ENCODE assay signal across 8 mouse cellular contexts in genomic region chr17:73950062-73950735, GRCm38 (mm10). TPM values are rescaled to one million over a fixed set of nuclear protein-coding genes. Genes with fewer than 3 reads are reported as not detected.
DNase-seq lines count a peak whose midpoint lies in the region; ATAC-seq and TF ChIP-seq lines count a peak whose summit lies in the region.

Xdh (minus strand) TSS chr17:73950196.

- H3K36me3 ChIP-seq in midbrain, embryonic 14.5 days (ENCODE audit: control insufficient read depth, insufficient read depth, low read length) = no peaks in the 10 kb centered on the region

- H3K4me2 ChIP-seq in midbrain, embryonic 14.5 days (ENCODE audit: low read length) = no peak within 1 kb of the TSS

- no peaks in the 10 kb centered on the region for H3K4me1 ChIP-seq in midbrain, embryonic 14.5 days (ENCODE audit: control insufficient read depth, insufficient read depth, low read length)

- CTCF ChIA-PET in Patski (lab: Charles Lee) = no interaction called here

- 88% methylated on average over 13 of the region's 13 CpGs for WGBS in midbrain, embryonic 14.5 days

- H3K4me3 ChIP-seq in midbrain, embryonic 14.5 days (replicated peaks; ENCODE audit: low read depth, low read length) = no peak within 1 kb of the TSS

- peak; percentile 69 for ATAC-seq in Patski
- peak; percentile 54 for ATAC-seq in granulocyte monocyte progenitor cell, adult 5-6 weeks (replicated peaks; ENCODE audit: poor library complexity, severe bottlenecking)
- ATAC-seq in midbrain, embryonic 14.5 days (ENCODE audit: low FRiP score, low TSS enrichment) = no peak

- no peaks in the 10 kb centered on the region for H3K9me3 ChIP-seq in midbrain, embryonic 14.5 days (ENCODE audit: control insufficient read depth, low read length)

- DNase-seq in CD4-positive helper T cell, adult 2 months (ENCODE audit: low read depth, low spot score) = peak; percentile 61
- DNase-seq in Patski (ENCODE audit: low read depth, low spot score) = no peak
- peak; percentile 81 for DNase-seq in kidney, postnatal 14 days
- DNase-seq in ovary, postnatal 36 days (ENCODE audit: low spot score) = peak; percentile 41
- no peak for DNase-seq in T-cell, adult 2 months (ENCODE audit: low spot score)
- DNase-seq in frontal cortex, postnatal 14 days (ENCODE audit: low spot score in 2 of 2) = no peak
- DNase-seq in midbrain, embryonic 14.5 days = no peak

- H3K27me3 ChIP-seq in Patski = peaks cover 3% of the 10 kb centered on the region
- H3K27me3 ChIP-seq in midbrain, embryonic 14.5 days (ENCODE audit: control insufficient read depth, insufficient read depth, low read length) = no peaks in the 10 kb centered on the region

- no peak within 1 kb of the TSS for H3K9ac ChIP-seq in midbrain, embryonic 14.5 days (replicated peaks; ENCODE audit: low read length)

- no peak for TF ChIP-seq CTCF in Patski (IDR thresholded peaks at IDR 0.05)

- no peak within 1 kb of the TSS for H3K27ac ChIP-seq in midbrain, embryonic 14.5 days (replicated peaks; ENCODE audit: low read depth, low read length)

- POLR2A ChIA-PET in Patski (lab: Charles Lee) = no interaction called here

- in situ Hi-C loops in Patski (cut with MboI; ENCODE audit: low pct_unique_long_range_greater_than_20kb) = no loop called here

RNA-seq across cellular contexts. Expression of gene Xdh, which starts in this region (rescaled TPM):
- 5.0 TPM for polyA plus RNA-seq in Patski (2021)
- 49.3 and 62.8 TPM in 2 replicates for total RNA-seq in granulocyte monocyte progenitor cell, adult 5-6 weeks (2014; fragmentation: Nextera tagmentation)
- 26.5 and 35.5 TPM in 2 replicates for total RNA-seq in granulocyte monocyte progenitor cell, adult 5-6 weeks (2017)
- 0.26 and 0.30 TPM in 2 replicates for polyA plus RNA-seq in midbrain, embryonic 14.5 days (2014; fragmentation: Nextera tagmentation; extraction: Ambion mirVana)

Comparison
In these comparisons a context has a peak if more than half of its experiments do, and no peak if none do; other contexts are left out.
1. DNase-seq: peak in CD4-positive helper T cell, adult 2 months (single experiment), kidney, postnatal 14 days (single experiment) and ovary, postnatal 36 days (single experiment); none in Patski (single experiment), T-cell, adult 2 months (single experiment), frontal cortex, postnatal 14 days (0 of 2) and midbrain, embryonic 14.5 days (single experiment).